Mouse (Mus musculus): ENCODE measurements around the gene Serpine1. TPM values are rescaled to one million over a fixed set of nuclear protein-coding genes. Genes with fewer than 3 reads are reported as not detected.

Serpine1 gene
- total and polyA plus RNA-seq, 3 experiments, result 0.04 to 0.11 TPM; not detected in 1

DNA sequence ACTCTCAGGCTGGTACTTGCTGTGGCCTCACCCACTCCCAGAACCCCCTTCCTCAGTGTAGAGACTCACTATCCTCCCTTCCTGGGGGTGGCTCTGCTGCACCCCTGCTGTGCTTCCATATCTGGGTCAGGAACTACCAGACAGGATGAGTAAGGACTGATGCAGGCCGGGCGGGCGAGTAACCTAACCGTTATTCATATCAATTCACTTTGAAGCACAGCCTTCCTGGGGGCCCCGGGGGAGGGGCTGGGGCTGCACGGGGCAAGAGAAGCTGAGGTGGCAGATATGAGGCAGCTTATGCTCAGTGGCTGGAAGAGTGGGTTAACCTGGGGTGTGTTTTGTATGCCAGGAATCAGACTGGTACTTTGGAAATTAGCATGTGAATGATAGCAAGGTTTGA, 13.0 kb upstream of the Serpine1 start (continued):
- TF ChIP-seq RAD21 (IDR thresholded peaks at IDR 0.05; ENCODE audit: low read depth, low read length), result no peak
- no peak for TF ChIP-seq ZNF384 (IDR thresholded peaks at IDR 0.05; ENCODE audit: low read depth, low read length)
- TF ChIP-seq USF2 (IDR thresholded peaks at IDR 0.05; ENCODE audit: borderline replicate concordance in 1 of 2, insufficient read depth in 1 of 2, low read depth in 1 of 2, low read length in 2 of 2), result no peak
- TF ChIP-seq CHD2 (IDR thresholded peaks at IDR 0.05; ENCODE audit: low read length), result no peak
- TF ChIP-seq ZMIZ1 (IDR thresholded peaks at IDR 0.05; ENCODE audit: low read depth, low read length), result 0 out of 2 replicates have a peak, but pooled peaks have one; percentile 39
- TF ChIP-seq USF1 (IDR thresholded peaks at IDR 0.05; ENCODE audit: low read depth, low read length), result no peak
- peak; percentile 48 for TF ChIP-seq TAL1 (IDR thresholded peaks at IDR 0.05; ENCODE audit: low read length)
- no peak for TF ChIP-seq POLR2AphosphoS2 (IDR thresholded peaks at IDR 0.05; ENCODE audit: low read length)
- peak; percentile 43; the same call in 1 of the 2 replicates for TF ChIP-seq SIN3A (IDR thresholded peaks at IDR 0.05; ENCODE audit: low read length)
- TF ChIP-seq ZC3H11A (IDR thresholded peaks at IDR 0.05; ENCODE audit: low read depth, low read length), result no peak; the same call in 1 of the 2 replicates
- TF ChIP-seq MAX (IDR thresholded peaks at IDR 0.05; ENCODE audit: low read length), result no peak
- no peak for TF ChIP-seq ZKSCAN1 (IDR thresholded peaks at IDR 0.05; ENCODE audit: low read depth, low read length)
- no peak for TF ChIP-seq ELF1 (IDR thresholded peaks at IDR 0.05; ENCODE audit: low read depth, low read length)

DNA sequence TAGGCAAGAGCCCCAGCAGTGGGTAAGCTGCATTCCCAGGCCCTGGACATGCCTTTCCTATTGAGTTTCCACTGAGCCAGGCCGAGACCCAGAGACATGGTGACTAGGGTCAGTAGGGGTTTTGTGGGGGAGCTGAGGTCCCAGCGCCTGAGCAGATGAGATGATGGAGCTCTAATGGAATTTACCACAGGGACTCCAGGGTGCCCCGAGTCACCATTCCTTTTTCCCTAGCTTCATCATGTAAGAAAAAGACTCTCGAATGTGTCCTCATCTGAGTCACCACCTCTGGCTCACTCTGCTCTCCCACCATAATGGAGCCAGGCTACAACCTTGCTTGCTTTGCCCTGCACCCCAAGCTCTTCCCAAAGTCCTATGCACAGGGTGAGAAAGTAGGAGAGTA, 11.0 kb upstream of the Serpine1 start:
- no peak overlapping the region for H3K9ac ChIP-seq (ENCODE audit: control insufficient read depth, low read depth, low read length, poor library complexity, severe bottlenecking)
- no peaks in the 10 kb centered on the region for H3K79me2 ChIP-seq (ENCODE audit: control insufficient read depth, insufficient read depth, low read length, poor library complexity)
- H3K27ac ChIP-seq (ENCODE audit: control insufficient read depth, low read depth, low read length), result no peak overlapping the region
- DNase-seq (ENCODE audit: low read depth, low spot score), result no peak
- H3K9me3 ChIP-seq (replicated peaks; ENCODE audit: insufficient read depth, low read length), result no peaks in the 10 kb centered on the region
- peaks cover 10 to 33% of the 10 kb centered on the region in 2 experiments for H3K4me1 ChIP-seq (ENCODE audit: control insufficient read depth in 1 of 2, insufficient read depth in 2 of 2, low read length in 2 of 2)
- TF ChIP-seq MAFK (IDR thresholded peaks at IDR 0.05; ENCODE audit: borderline replicate concordance, low read depth, low read length) (no peak), POLR2AphosphoS2 (IDR thresholded peaks at IDR 0.05; ENCODE audit: low read length) (no peak), MYC (IDR thresholded peaks at IDR 0.05; ENCODE audit: low read depth, low read length) (no peak), HCFC1 (IDR thresholded peaks at IDR 0.05; ENCODE audit: low read depth, low read length) (no peak), BHLHE40 (IDR thresholded peaks at IDR 0.05; ENCODE audit: borderline replicate concordance, low read depth, low read length) (no peak), JUND (IDR thresholded peaks at IDR 0.05; ENCODE audit: low read depth, low read length) (no peak), ZC3H11A (IDR thresholded peaks at IDR 0.05; ENCODE audit: low read depth, low read length) (no peak), MEF2A (IDR thresholded peaks at IDR 0.05; ENCODE audit: extremely low read depth, insufficient replicate concordance, low read depth, low read length, poor library complexity, severe bottlenecking) (no peak), GABPA (IDR thresholded peaks at IDR 0.05; ENCODE audit: low read depth, low read length) (no peak), ELF1 (IDR thresholded peaks at IDR 0.05; ENCODE audit: low read depth, low read length) (no peak), ETS1 (IDR thresholded peaks at IDR 0.05; ENCODE audit: low read depth, low read length) (no peak), EP300 (IDR thresholded peaks at IDR 0.05; ENCODE audit: low read depth in 1 of 2, low read length in 2 of 2) (no peak), KAT2A (conservative IDR thresholded peaks at IDR 0.05; ENCODE audit: low read depth, low read length) (no peak), POLR2A (IDR thresholded peaks at IDR 0.05; ENCODE audit: control insufficient read depth in 1 of 2, insufficient read depth in 1 of 2, low read depth in 1 of 2, low read length in 2 of 2, poor library complexity in 1 of 2) (no peak), TBP (IDR thresholded peaks at IDR 0.05; ENCODE audit: low read depth, low read length) (no peak), POLR2AphosphoS5 (IDR thresholded peaks at IDR 0.05; ENCODE audit: borderline replicate concordance, low read depth, low read length) (no peak), CHD1 (IDR thresholded peaks at IDR 0.05; ENCODE audit: low read depth, low read length) (no peak), USF1 (IDR thresholded peaks at IDR 0.05; ENCODE audit: low read depth, low read length) (no peak)
- no peaks in the 10 kb centered on the region for H3K27me3 ChIP-seq (ENCODE audit: control insufficient read depth in 1 of 2, insufficient read depth in 2 of 2, low read length in 2 of 2)
- peaks cover 0 to 15% of the 10 kb centered on the region in 2 experiments; a peak in 2 of 4 replicates for H3K36me3 ChIP-seq (ENCODE audit: control insufficient read depth in 1 of 2, insufficient read depth in 2 of 2, low read length in 2 of 2)
- H3K4me3 ChIP-seq (ENCODE audit: control insufficient read depth in 1 of 2, insufficient read depth in 1 of 2, low read depth in 2 of 2, low read length in 2 of 2), result no peak overlapping the region

Measured in MEL (cell line).